Mouse (Mus musculus) lung, adult 2 months (tissue): ENCODE results near the gene Faf2.

Experiments
- CTCF ChIP-seq: fragments of 200-500 bp; IDR thresholded peaks from 2 replicates; pipeline ENCODE4 v1.5.1; 2011; ENCODE audit warnings: mild to moderate bottlenecking, low read length, control low read depth; ENCODE audit not compliant: insufficient read depth
- POLR2A ChIP-seq: fragments of 200-500 bp; IDR thresholded peaks from 2 replicates; pipeline ENCODE4 v1.6.1; 2011; ENCODE audit warnings: low read depth, mild to moderate bottlenecking, control low read depth, low read length, borderline replicate concordance; ENCODE audit errors: extremely low read depth

DNA sequence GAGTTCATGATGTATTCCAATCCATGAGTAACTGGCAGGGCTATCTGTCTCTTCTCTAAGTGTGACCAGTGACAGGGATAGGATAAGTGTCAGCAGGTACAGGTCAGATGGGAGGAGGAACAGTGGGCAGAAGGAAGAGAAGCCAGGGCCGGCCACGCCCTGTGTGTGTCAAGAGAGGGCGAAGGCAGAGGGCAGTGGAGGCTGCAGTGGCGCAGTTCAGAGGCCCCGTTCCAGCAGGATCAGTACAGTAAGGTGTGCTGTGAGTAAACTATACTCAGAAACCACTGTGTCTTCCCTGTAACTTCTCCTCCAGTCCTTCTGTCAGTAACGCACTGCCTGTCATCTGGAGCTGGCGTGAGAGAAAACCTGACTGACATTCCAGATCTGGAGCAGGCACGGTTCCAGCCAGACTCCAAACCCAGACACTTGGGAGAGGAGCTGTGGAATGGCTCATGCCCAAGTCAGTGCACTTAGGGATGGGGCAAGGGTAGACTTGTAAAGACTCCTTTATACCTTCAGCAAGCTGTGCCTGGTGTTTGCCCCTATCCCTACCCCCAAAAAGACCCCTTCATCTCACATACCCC is 25.4 kb upstream of the Faf2 start:
- no peak for TF ChIP-seq POLR2A
- TF ChIP-seq CTCF, result no peak
